Mouse (Mus musculus): ENCODE measurements around the gene Lat2. TPM values are rescaled to one million over a fixed set of nuclear protein-coding genes. Genes with fewer than 3 reads are reported as not detected.
"Not testable (repeated sequence)": the region's sequence is repeated elsewhere in the genome, so short reads cannot be mapped to it uniquely, and the experiment has no call there.

The Lat2 gene
- polyA plus RNA-seq (2012; rRNA removed): 6.9 TPM in 2 replicates

DNA sequence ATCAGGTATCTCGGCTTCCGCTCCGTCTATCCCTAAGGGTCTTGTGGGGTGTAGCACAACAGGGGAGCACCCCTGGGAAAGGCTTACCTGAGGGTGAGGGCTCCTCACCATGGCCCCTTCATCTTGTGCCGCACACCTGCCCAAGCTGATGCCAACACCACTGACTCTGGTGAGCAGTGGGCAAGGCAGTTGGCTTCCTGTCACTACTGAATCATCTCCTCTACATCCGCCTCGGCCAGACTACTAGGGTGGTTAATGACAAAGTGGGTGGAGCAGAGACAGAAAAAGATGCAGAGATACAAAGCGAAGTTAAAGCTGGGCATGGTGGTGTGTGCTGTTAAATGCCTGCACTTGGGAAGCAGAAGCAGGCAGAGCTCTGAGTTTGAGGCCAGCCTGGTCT is at the start of gene Lat2:
Lat2 (minus strand) TSS at position 224 of the 400 bp plus-strand sequence.
- no peak for DNase-seq (ENCODE audit: low spot score)

DNA sequence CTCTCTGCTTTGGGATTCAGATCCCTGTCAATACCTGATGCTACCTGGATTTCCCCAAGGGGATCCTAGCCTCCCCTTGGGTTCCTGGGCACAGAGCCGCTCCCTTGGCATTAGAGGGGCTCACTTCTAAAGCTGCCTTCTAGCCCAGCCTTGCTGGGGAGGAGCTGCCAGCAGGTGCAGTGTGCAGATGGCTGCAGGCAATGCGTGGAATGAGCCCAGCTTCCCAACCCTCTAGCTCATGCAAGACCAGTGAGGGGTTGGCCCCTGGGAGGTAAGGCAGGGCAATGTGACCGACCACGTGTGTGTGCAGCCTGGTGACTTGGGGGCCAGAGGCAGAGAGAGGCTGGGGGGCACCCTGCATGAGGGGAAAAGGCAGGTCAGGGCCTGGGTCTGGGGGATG is 41.9 kb upstream of the Lat2 start:
- DNase-seq (ENCODE audit: low spot score): no peak

DNA sequence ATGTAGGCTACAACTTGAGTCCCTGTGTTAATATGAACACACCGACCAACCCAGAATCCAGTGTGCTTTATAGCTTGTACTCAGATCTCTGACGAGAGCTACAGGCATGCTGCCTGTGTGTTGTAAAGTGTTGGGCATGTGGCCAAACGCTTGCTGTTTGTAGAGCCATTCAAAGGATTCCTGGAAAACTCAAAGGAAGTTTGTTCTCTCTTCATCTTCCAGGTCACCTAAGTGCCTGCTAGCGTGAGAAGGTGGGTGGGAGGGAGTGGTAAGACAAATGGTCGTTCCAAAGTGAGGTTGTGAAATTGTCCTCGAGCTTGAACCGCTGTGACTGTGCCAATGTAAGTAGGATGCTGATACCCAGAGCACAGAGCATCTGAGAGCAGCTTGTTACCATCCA is 37.2 kb upstream of the Lat2 start:
- DNase-seq (ENCODE audit: low spot score): no peak

DNA sequence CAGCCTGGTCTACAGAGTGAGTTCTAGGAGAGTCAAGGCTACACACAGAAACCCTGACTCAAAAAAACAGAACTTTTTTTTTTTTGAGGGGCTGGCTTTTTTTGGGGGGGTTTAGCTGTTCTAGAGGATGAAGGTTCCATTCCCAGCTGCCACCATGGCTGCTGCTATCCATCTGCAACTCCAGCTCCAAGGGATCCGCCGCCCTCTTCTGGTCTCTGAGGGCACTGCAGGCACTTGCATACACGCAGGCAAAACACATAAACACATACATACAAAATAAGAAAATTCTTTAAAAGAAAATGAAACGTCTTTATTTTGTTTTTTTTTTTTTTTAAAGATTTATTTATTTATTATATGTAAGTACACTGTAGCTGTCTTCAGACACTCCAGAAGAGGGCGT is 36.1 kb upstream of the Lat2 start:
- no peak for DNase-seq (ENCODE audit: low spot score)

DNA sequence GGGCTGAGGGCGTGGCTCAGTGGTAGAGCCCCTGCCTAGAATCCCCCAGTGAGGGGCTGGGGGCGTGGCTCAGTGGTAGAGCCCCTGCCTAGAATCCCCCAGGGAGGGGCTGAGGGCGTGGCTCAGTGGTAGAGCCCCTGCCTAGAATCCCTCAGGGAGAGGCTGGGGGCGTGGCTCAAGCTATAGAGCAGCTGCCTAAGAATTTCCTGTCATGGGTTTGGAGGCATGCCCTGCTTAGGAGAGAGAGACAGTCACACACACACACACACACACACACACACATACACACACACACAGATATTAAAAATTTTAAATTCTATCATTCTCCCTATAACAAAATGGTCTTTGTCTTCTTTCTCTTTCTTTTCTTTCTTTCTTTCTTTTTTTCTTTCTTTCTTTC is 34.2 kb upstream of the Lat2 start:
- DNase-seq (ENCODE audit: low spot score): not testable (repeated sequence)

DNA sequence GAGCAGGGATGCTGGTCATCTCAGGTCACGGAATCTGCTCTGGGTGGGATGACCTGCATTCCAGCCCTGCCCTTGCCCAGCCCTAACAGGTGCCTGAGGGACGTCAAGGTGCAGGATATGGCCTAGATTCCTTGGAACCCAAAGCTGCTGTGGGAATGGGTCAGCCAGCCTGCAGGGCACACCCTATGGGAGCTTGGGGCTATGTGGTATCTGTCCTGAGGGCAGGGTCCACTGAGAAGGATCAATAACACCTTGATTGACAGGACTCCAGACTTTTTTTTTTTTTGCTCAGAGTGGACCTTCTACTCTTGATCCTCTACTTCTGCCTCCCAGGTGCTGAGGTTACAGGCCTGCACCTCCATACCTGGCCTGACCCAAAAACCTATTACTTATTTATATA is 32.6 kb upstream of the Lat2 start:
- DNase-seq (ENCODE audit: low spot score): no peak

DNA sequence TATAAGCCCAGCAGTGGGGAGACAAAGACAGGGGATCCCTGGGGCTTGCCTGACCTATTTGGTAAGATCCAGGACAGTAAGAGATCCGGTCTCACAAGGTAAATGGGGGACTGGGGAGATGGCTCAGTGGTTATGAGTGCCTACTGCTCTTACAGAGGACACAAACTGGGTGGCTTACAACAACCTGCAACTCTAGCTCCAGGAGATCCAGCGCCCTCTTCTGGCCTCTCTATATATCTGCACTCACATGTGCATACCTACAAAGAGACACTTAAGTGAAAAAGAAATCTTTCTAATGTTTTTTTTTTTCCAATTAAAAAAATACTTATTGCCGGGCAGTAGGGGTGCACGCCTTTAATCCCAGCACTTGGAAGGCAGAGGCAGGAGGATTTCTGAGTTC is 31.6 kb upstream of the Lat2 start:
- no peak for DNase-seq (ENCODE audit: low spot score)

DNA sequence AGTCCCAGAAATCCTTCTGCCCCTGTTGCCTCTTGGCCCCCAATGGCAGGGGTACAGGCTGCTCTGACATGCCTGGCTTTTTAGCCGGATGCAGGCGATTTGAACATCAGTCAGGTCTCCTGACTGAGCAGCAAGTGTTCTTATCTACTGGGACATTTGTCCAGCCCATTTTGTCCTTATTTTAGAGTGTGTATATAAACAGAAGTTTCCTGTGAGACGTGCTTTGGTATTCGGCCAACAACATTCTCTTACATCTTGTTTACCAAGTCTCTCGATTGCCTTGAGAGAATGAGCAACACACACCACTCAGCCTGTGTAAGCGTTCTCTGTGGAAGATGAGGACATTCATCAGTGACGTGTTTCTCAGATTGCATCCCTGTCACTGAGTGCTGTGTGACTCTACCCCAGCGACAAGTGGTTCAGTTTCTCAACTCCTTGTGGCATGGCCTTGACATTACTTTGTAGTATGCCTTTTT is 29.9 kb upstream of the Lat2 start:
- no peak for DNase-seq (ENCODE audit: low spot score)

DNA sequence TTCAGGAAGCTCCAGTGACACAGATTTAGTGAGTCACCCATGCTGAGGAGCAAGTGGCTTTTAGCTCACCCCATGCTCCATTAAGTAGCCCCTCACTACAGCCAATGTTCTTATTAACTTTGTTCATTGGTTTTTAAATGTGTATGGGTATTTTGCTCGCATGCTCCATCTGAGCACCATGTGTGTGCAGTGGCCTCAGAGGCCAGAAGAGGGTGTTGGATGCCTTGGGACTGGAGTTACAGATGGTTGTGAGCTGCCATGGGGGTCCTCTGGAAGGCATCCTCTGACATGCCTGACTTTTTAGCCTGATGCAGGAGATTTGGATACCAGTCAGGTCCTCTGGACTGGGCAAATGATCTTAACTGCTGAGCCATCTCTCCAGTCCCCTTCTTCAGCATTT is 29.3 kb upstream of the Lat2 start:
- no peak for DNase-seq (ENCODE audit: low spot score)

DNA sequence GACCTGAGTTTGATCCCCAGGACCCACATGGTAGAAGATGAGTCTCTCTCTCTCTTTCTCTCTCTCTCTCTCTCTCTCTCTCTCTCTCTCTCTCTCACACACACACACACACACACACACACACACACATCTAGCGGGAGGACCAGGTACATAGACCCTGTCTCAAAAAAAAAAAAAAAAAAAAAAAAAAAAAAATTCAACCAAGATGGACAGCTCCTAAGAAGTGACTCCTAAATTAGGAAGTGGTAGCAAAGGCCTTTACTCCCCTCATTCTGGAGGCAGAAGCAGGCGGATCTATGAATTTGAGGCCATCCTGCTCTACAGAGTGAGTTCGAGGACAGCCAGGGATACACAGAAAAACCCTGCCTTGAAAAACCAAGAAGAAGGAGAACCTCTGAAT is 25.5 kb upstream of the Lat2 start:
- no peak for DNase-seq (ENCODE audit: low spot score)

DNA sequence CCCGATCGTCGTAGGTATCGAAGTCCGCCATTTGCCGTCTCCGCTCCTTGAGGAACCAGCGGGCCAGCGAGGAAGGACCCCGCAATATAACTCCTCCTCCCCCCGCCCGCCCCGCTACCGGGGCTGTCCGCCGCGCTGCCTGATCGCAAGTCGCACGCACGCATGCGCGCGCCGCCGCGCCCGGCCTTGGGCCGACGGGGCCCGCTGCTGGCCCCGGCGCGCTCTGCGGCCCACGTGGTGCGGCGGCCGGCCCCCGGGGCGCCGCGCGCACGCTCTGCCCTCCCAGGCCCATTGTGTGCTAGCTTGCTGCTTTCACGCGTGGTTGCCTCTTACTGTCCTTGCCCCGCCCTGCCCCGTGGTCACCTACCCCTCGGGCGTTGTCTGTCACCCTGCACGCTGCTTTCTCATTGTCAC is 24.5 kb upstream of the Lat2 start, which contains the start of gene Eif4h:
Eif4h (minus strand) TSS at position 222 of the 414 bp plus-strand sequence.
- DNase-seq (ENCODE audit: low spot score): peak; percentile 95

DNA sequence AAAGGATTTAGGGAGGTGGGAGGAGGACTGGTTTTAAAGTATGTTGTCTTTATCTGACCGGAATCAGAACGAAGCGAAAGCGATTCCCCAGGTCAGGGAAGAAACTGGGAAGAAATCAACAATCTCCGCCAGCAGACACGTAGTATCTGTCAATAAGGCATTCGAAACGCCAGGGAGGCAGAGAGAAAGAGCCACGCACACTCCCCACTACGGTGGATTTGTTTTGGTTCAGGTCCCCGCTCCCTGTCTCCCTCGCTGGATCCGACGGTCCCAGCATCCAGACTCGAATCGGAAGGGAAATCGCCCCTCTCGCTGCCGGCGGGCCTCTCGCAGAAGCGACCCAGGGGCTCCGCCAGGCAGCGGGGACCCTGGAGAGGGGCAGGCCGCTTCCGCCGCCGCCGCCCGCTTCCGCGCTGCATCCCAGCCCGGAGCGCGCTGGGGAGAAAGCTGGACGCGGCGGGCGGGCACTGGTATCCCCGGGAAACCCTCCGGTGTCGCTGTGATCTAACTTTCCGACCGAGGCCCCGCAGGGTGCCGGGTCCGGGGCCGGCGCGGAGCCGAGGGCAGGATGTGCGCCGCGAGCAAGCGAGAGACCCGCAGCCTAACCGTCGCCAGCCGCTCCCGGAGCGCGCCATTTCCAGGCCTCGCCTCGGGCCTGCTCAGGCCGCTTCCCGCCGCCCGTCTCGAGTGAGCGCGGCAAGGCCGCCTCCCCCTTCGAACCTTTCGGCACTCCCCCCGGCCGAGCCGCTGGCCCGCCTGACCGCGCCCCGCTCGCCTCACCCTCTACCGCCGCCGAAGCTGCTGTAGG is 23.8 kb upstream of the Lat2 start:
- no peak for DNase-seq (ENCODE audit: low spot score)

DNA sequence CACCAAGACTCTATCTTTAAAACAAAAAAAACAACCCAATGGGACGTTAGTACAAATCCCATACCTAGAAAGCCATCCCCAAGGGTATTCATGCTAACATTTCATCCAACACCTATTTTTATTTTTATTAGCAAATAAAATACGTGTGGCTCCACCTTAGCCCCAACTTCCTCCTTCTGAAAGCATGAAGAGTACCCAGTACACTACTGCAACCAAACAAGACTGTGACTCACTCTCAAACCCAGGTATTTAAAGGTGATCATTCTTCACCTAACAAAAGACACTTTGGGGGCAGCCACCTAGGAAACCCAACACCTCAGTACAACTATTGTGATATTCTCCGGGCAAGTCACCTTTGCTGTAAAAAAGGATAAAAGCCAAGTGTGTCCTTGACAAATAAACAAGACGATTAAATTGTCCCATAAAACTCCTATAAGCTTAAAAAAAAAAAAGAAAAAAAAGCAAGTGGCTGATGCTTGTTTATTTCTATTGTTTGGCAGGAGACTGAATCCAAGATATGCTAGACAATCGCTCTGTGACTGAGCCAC is 23.1 kb upstream of the Lat2 start:
- no peak for DNase-seq (ENCODE audit: low spot score)

DNA sequence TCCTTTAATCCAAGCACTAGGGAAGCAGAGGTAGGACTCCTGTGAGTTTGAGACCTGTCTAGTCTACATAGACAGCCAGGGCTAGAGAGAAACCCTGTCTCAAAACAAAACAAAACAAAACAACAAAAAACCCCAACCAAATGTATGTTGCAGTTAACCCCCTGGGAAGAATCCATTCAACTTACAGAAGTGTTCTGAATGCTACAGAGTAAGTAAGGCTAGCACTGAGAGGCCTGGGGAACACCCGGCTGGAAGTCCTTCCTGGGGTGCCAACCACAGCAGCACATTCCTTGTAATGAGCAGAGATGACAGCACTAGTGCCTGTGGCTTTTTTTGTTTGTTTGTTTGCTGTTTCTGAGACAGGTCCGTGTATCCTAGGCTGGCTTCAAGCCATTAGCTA is 18.0 kb upstream of the Lat2 start:
- no peak for DNase-seq (ENCODE audit: low spot score)

DNA sequence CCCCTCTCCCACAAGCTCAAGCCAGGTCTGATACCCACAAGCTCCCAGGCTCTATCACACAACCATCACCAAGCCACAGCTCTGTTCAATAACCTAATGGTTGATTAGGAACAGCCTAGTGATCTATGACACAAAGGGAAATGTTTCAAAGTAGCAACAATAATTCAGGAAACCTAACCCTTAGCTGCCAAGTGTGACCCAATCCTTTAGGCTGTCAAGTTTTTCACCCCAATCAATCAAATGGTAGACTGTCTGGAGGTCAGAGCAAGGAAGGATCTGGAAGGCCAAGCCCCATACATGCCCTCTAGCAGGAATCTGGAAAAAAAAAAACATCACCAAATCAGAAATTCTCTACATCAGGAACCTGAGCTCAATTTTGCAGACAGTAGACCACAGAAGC is 16.0 kb upstream of the Lat2 start:
- no peak for DNase-seq (ENCODE audit: low spot score)

DNA sequence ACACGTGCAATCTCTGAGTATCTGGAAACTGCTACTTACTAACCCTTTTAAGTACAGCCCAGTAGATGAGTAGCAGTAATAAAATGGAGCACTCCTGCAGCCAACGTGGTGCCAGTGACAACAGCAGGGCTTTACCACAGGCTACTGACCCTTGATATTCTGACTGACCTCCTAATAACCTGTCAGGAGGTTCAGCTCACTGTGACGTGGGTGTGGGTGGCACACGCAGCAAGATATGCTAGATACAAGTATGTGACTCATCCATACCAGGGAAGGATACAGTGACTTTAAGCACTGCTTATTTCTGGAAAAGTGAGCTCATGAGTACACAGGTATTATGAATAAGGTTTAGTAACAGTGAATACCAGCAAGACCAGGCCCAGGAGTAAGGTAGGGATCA is 14.7 kb upstream of the Lat2 start:
- DNase-seq (ENCODE audit: low spot score): no peak

DNA sequence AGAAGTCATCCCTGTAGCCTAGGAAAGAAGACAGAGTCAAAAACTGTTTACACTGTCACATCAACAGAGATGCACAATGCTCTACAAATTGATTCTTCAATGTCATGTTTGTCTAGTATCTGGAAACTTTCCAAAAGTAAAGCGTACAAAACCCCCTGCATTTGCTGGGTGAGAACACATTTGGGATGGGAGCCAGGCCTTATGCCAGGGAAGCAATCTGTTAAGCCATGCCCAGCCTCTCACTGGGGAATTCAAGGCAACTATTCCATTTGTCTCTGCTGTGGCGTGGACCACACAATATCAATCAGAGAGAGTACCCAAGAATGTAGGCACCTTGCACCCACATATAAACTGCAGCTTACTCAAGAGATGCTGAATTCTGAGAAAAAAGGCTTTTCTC is 7.2 kb upstream of the Lat2 start:
- DNase-seq (ENCODE audit: low spot score): no peak

DNA sequence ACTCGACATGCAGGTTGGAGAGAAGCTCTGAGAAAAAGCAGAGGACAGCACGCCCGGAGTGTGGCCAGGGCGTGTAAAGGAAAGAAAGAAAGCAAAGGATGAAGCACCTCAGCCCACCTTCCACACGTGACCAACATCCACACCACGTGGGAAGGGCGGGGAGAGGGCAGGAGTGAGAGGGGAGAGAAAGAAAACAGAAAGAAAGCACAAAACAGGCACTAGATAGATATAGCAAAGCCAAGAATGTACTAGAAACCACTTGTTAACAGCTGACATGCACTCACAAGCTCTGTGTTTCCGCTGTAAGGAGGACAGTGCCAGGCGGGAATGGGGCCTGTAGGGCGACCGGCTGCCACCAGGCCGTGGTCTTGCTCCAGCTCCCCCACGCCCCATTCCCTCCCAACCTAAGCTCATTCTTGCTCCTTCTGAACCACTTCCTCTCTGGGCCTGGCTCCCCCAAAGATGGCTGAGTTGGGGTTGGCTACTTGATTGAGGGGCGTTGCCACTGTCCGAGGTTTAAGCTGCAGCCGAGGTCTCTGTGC is 6.3 kb upstream of the Lat2 start:
- no peak for DNase-seq (ENCODE audit: low spot score)

DNA sequence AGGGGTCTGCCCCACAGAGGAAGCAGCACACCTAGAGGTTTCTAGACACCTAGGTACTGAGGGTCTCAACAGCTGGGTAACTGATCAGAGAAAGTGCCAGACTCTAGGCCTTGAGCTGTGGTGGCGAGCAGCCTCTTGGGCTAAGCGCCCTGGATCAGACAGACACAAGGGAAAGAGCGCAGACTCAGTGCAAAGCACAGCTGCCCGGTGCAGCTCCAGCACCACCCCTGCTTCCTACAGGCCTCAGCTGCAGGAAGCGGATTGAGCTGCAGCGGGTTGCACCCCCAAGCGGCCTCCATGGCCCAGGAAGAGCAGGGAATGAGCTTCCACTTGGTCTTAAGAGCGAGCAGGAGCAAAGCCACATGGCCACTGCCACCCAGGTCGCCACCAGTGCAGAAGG is 5.6 kb upstream of the Lat2 start:
- no peak for DNase-seq (ENCODE audit: low spot score)

DNA sequence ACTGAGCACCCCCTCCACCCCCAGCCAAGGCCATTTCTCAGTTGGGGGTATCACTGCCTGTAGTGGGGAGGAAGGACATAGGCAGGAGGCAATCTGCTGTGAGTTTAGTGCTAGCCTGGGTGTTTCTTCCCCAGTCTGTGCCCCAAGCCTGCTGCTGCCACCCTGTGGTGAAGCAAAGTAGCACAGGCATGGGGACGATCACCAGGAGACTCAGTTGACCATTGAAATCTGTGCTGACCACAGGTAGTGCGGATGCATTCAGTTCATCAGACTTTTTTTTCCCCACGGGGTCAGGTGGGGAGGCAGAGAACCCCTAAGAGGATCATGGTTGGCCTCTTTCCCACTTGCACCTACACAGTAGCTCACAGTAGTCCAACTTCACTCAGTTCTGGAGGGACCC is 2.2 kb upstream of the Lat2 start:
- peak; percentile 61 for DNase-seq (ENCODE audit: low spot score)

DNA sequence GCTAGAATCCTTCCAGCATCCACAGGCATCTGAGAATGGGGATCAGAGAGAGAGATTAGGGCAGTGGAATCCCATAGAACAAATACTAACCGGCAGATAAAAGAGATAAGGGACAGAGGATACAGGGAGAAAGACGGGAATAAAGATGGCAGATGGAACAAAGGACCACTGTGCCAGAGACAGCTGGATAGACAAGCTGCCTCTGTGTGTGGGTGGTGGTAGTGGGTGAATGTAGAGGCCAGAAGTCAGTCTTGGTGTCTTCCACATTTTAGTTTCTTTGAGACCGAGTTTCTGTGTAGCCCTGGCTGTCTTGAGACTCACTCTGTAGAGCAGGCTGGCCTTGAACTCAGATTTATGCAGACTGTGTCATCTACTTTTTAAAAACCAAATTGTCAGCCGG is 955 bp upstream of the Lat2 start:
- DNase-seq (ENCODE audit: low spot score): no peak

DNA sequence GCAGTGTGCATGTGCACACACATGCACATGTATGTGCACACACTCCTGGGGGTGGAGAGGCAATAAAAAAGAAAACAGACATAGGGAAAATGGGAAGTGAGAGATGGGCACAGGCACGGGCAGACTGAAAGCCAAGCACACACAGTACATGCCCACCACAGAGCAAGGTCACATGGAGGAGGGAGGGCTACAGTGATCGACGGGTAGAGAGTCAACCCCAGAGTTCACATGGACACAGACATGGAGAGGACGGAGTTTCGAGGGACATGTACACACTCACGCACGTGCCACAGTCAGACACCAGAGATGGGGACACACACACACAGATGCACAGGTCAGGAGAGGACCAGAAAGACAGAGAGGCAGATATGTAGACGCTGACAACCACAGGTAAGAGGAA is 555 bp upstream of the Lat2 start:
- DNase-seq (ENCODE audit: low spot score): no peak

DNA sequence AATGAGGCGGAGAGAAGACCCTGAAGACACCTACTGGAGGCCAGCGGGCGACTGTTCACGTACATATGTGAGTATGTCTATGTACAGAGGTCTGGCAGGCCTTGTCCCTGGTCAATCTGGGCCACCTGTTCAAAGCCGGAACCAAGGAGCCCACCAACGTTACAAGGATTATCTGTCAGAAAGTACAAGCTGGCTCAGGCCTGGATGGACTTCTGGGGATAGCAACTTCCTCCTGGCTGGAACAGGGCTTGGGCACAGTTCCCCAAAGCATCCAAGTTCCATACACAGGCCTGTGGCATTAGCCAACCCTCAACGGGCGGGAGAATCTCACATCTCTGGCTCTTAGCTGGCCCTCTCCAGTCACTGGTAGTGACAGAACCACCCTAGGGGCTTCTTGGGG is 529 bp downstream of the Lat2 start:
- DNase-seq (ENCODE audit: low spot score): no peak
